Mouse (Mus musculus): Measurements from ENCODE around the gene Mtif2. TPM values are rescaled to one million over a fixed set of nuclear protein-coding genes. Genes with fewer than 3 reads are reported as not detected.

Mtif2 gene
- polyA plus RNA-seq, 1 experiment from 2014 or later: 47.3 TPM

- no peak overlapping the region for H3K4me3 ChIP-seq (replicated peaks)
- no peak overlapping the region for H3K4me2 ChIP-seq
- no peak overlapping the region for H3K9ac ChIP-seq
- H3K27ac ChIP-seq: no peak overlapping the region
- ATAC-seq (ENCODE audit: insufficient read depth, low FRiP score, low read depth): no peak
- H3K36me3 ChIP-seq: no peaks in the 10 kb centered on the region
- no peaks in the 10 kb centered on the region for H3K9me3 ChIP-seq
- H3K27me3 ChIP-seq (replicated peaks): no peaks in the 10 kb centered on the region
- no peaks in the 10 kb centered on the region for H3K4me1 ChIP-seq
- 27% methylated on average over 3 of the region's 3 CpGs for WGBS
These were observed 45.3 kb downstream of the Mtif2 start for GRCm38 (mm10) chr11:29571536-29571935.

- H3K27ac ChIP-seq: no peak overlapping the region
- H3K9ac ChIP-seq: no peak overlapping the region
- H3K9me3 ChIP-seq: no peaks in the 10 kb centered on the region
- no peaks in the 10 kb centered on the region for H3K4me1 ChIP-seq
- 62% methylated on average over 2 of the region's 2 CpGs for WGBS
- no peaks in the 10 kb centered on the region for H3K36me3 ChIP-seq
- no peak for ATAC-seq (ENCODE audit: insufficient read depth, low FRiP score, low read depth)
- no peak overlapping the region for H3K4me2 ChIP-seq
- H3K27me3 ChIP-seq (replicated peaks): no peaks in the 10 kb centered on the region
- H3K4me3 ChIP-seq (replicated peaks): no peak overlapping the region
These were observed 46.4 kb downstream of the Mtif2 start for GRCm38 (mm10) chr11:29572656-29573055.

- H3K9me3 ChIP-seq: no peaks in the 10 kb centered on the region
- H3K4me1 ChIP-seq: no peaks in the 10 kb centered on the region
- no peaks in the 10 kb centered on the region for H3K36me3 ChIP-seq
- no peak for ATAC-seq (ENCODE audit: insufficient read depth, low FRiP score, low read depth)
- no peak overlapping the region for H3K4me2 ChIP-seq
- H3K27ac ChIP-seq: no peak overlapping the region
- H3K9ac ChIP-seq: no peak overlapping the region
- H3K4me3 ChIP-seq (replicated peaks): no peak overlapping the region
- no peaks in the 10 kb centered on the region for H3K27me3 ChIP-seq (replicated peaks)
These were observed 53.4 kb downstream of the Mtif2 start for GRCm38 (mm10) chr11:29579610-29580009.

Other genes starting within 250 kb of the Mtif2 start
- gene Ccdc88a, start 152.8 kb upstream of the Mtif2 start, polyA plus RNA-seq (2015; fragmentation: Nextera tagmentation; extraction: Ambion mirVana): 26.9 and 29.6 TPM in 2 replicates
- 32.3 and 33.8 TPM in 2 replicates for gene Prorsd1, start 11.4 kb upstream of the Mtif2 start, polyA plus RNA-seq (2015; fragmentation: Nextera tagmentation; extraction: Ambion mirVana)
- gene Clhc1, start 21.5 kb downstream of the Mtif2 start, polyA plus RNA-seq (2015; fragmentation: Nextera tagmentation; extraction: Ambion mirVana): 0.08 and 0.17 TPM in 2 replicates
- 947 and 1,105 TPM in 2 replicates for gene Rps27a, start 21.7 kb downstream of the Mtif2 start, polyA plus RNA-seq (2015; fragmentation: Nextera tagmentation; extraction: Ambion mirVana)
- gene Rtn4, start 166.5 kb downstream of the Mtif2 start, polyA plus RNA-seq (2015; fragmentation: Nextera tagmentation; extraction: Ambion mirVana): 57.1 and 63.7 TPM in 2 replicates